Mouse (Mus musculus) embryonic fibroblast, embryonic 13.5 days (primary cell): ENCODE measurements around the gene Fcho1.

ENCODE experiments used
- CTCF ChIP-seq: IDR thresholded peaks from 2 replicates; pipeline ENCODE4 v1.5.1; 2011; ENCODE audit warnings: mild to moderate bottlenecking, control low read depth, low read length, moderate library complexity, borderline replicate concordance; ENCODE audit not compliant: insufficient read depth
- POLR2A ChIP-seq: IDR thresholded peaks from 2 replicates; pipeline ENCODE4 v1.6.1; 2011; ENCODE audit warnings: low read depth, mild to moderate bottlenecking, control low read depth, low read length, moderate library complexity

DNA sequence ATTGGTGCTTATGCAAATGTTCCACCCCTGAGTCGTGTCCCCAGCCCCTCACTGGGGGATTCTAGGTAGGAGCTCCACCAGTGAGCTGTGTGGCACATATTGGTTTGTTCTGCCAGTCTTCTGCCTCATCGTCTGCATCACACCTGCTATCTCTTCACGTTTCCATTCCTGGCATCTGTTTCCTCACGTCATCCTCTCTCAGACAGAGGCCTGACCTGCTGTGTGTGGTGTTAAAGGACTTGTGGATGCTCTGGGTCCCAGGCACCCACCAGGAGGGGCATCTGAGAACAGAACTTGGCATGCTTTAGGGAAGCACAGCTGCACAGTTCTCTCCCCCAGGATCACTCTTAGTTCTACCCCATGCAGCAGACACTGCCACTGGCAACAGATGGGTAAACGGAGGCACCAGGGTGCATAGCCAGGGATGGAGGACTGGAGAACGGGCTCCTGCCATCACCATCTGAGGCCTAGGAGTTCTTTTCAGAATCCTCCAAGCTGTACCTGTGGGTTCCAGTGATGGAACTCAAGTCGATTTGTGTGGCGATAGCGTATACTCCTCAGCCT is 50.0 kb downstream of the Fcho1 start:
- TF ChIP-seq POLR2A (no peak), CTCF (no peak)
